Mouse (Mus musculus) C2C12 (cell line): ENCODE measurements around the gene Myh7. TPM values are rescaled to one million over a fixed set of nuclear protein-coding genes. Genes with fewer than 3 reads are reported as not detected.

Experiments
- H3K27me3 ChIP-seq: one replicate; pipeline ENCODE4 v1.6.1; 2011; ENCODE audit not compliant: control insufficient read depth, insufficient read depth, insufficient read length
- H3K36me3 ChIP-seq: one replicate; pipeline ENCODE4 v1.6.1; 2011; ENCODE audit not compliant: control insufficient read depth, insufficient read depth
- H3K4me3 ChIP-seq: one replicate; pipeline ENCODE4 v1.5.1; 2011; ENCODE audit warnings: mild to moderate bottlenecking, control low read depth; ENCODE audit not compliant: poor library complexity, insufficient read depth, severe bottlenecking
- H3K79me2 ChIP-seq: one replicate; pipeline ENCODE4 v1.6.1; 2011; ENCODE audit not compliant: control insufficient read depth, insufficient read depth
- H3K79me3 ChIP-seq: one replicate; pipeline ENCODE4 v1.6.1; 2011; ENCODE audit warnings: low read depth, control low read depth
- H3ac ChIP-seq: one replicate; pipeline ENCODE3; 2011; ENCODE audit warnings: low read depth; ENCODE audit not compliant: control insufficient read depth, insufficient read length
- CEBPB ChIP-seq: IDR thresholded peaks from one replicate; pipeline ENCODE4 v1.6.1; 2011; ENCODE audit warnings: low read depth, mild to moderate bottlenecking, control low read depth, moderate library complexity
- CTCF ChIP-seq: IDR thresholded peaks from one replicate; pipeline ENCODE4 v1.5.1; 2011; ENCODE audit not compliant: control insufficient read depth, insufficient read depth, insufficient read length
- FOSL1 ChIP-seq: IDR thresholded peaks from one replicate; pipeline ENCODE4 v1.8.0; 2011; ENCODE audit warnings: mild to moderate bottlenecking, low read length; ENCODE audit not compliant: poor library complexity, insufficient read depth, severe bottlenecking
- MAX ChIP-seq: IDR thresholded peaks from one replicate; pipeline ENCODE4 v1.6.1; 2011; ENCODE audit warnings: mild to moderate bottlenecking, control low read depth
- MYOD1 ChIP-seq: IDR thresholded peaks from one replicate; pipeline ENCODE4 v1.6.1; 2011; ENCODE audit warnings: low read depth; ENCODE audit not compliant: control insufficient read depth, insufficient read length
- MYOG ChIP-seq: IDR thresholded peaks from one replicate; pipeline ENCODE4 v1.6.1; 2011; ENCODE audit not compliant: control insufficient read depth, insufficient read length; ENCODE audit errors: extremely low read depth
- USF1 ChIP-seq: IDR thresholded peaks from one replicate; pipeline ENCODE4 v1.6.1; 2011; ENCODE audit warnings: low read depth, mild to moderate bottlenecking, control low read depth, moderate library complexity
- polyA plus RNA-seq: library from polyadenylated mRNA; unstranded; fragments of >200 nt; fragmentation: generic; extraction: Trizol; gene quantifications from one replicate; pipeline ENCODE4 v1.2.1, GENCODE M21; 2012; ENCODE audit warnings: missing spikeins

Gene Myh7
- polyA plus RNA-seq, 1 experiment = 0.11 TPM

DNA sequence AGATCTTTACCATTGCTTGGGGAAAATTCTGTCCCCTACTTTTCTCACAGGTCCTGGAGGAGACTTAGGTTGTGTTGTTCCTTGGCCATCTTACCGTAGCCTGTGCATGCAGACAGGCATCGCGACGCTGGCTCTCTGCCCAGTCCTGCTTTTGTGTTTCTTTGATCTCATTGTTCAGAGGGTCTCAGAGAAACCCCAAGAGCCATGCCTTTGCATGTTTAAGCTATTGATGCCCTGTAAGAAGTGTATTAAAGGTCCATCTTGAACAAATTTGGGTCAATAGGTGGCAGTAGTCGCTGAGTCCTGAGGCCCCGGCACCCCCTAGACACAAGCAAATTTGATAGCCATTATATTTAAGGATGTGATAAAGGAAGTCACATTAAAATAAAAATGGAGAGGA is 33.2 kb upstream of the Myh7 start:
- Histone ChIP-seq H3K4me3 (no peak overlapping the region), H3K79me3 (no peaks in the 10 kb centered on the region), H3K79me2 (no peaks in the 10 kb centered on the region), H3K27me3 (no peaks in the 10 kb centered on the region), H3ac (no peak overlapping the region), H3K36me3 (peaks cover 18% of the 10 kb centered on the region)
- TF ChIP-seq FOSL1 (no peak), CEBPB (no peak), USF1 (no peak), MYOG (no peak), CTCF (no peak), MYOD1 (no peak), MAX (no peak)

DNA sequence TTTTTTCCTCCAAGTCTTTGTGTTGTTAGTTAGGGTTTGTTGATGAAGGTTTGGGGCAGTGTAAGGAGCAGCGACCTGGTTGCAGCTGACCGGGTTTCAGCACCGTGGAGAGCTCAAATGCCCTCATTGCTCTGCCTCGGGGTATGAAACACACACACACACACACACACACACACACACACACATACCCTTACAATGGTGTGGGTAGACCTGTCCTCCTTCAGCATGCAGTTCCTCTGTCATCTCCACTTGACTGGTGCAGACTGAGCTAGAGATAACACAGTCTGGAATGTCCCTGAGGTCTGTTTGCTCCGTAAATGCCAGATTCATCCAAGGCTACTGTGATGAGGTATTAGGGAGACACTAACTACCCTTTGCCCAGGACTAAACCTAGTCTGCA is 32.8 kb upstream of the Myh7 start:
- Histone ChIP-seq H3K79me3 (no peaks in the 10 kb centered on the region), H3K27me3 (no peaks in the 10 kb centered on the region), H3ac (no peak overlapping the region), H3K36me3 (peaks cover 18% of the 10 kb centered on the region), H3K79me2 (no peaks in the 10 kb centered on the region), H3K4me3 (no peak overlapping the region)
- TF ChIP-seq MYOD1 (no peak), USF1 (no peak), MAX (no peak), MYOG (no peak), FOSL1 (no peak), CTCF (no peak), CEBPB (no peak)

DNA sequence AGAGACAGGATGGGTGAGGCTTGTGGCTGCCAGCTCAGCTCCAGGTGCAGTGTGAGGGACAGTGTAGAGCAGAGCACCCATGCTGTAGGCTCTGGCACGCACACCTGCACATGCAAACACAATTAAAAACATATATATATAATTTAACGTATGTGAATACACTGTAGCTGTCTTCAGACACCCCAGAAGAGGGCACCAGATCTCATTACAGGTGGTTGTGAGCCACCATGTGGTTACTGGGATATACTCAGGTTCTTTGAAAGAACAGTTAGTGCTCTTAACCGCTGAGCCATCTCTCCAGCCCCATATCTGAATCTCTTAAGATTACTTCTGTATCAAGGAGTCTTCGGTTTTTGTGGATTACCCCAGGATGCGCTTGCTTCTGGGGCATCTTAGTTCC is 31.1 kb upstream of the Myh7 start:
- no peak for TF ChIP-seq MYOG
- no peak for TF ChIP-seq CEBPB
- no peak for TF ChIP-seq USF1
- no peak for TF ChIP-seq FOSL1
- no peak for TF ChIP-seq MYOD1
- no peak for TF ChIP-seq CTCF
- no peak for TF ChIP-seq MAX
- Histone ChIP-seq H3K36me3 (peaks cover 27% of the 10 kb centered on the region), H3K79me3 (no peaks in the 10 kb centered on the region), H3K79me2 (no peaks in the 10 kb centered on the region), H3K4me3 (no peak overlapping the region), H3ac (no peak overlapping the region), H3K27me3 (no peaks in the 10 kb centered on the region)

DNA sequence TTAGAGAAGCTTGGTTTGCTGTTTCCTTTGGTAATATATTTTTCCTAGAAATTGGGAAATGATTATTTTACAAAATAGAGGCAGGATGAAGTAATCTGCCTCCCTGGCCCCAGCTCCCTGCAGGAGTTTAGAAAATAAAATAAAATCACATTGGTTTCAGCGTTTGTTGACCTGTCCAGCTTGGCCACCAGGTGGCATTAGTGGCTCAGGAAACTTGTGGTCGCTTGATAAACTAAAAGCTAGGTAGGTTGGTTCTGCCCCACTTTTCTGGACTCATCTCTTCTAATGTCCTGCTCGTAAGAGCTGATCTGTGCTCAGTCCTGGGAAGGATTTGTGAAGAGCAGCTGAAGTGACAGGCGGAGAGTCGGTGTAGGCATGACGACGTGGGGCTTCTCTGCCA is 29.8 kb upstream of the Myh7 start:
- Histone ChIP-seq H3K79me3 (peaks cover 4% of the 10 kb centered on the region), H3K27me3 (no peaks in the 10 kb centered on the region), H3K4me3 (no peak overlapping the region), H3K79me2 (no peaks in the 10 kb centered on the region), H3ac (no peak overlapping the region), H3K36me3 (peaks cover 39% of the 10 kb centered on the region)
- TF ChIP-seq CEBPB (no peak), USF1 (no peak), MYOG (no peak), MAX (no peak), MYOD1 (no peak), FOSL1 (no peak)

DNA sequence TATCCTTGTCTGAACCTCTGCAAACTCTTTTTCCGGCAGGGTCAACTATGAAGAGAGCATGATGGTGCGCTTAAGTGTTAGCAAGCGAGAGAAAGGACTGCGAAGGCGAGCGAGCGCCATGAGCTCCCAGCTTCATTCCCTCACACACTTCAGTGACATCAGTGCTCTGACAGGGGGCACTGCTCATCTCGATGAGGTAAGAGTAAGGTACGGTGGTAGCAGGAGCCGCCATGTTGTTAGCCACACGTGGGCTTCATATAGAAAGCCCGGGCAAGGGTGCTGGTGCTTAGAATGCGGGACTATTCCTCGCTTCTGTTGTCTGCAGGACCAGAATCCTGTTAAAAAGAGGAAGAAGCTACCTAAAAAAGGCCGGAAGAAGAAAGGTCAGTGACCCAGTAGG is 28.6 kb upstream of the Myh7 start:
- H3K79me3 ChIP-seq = peaks cover 4% of the 10 kb centered on the region
- H3ac ChIP-seq = no peak overlapping the region
- TF ChIP-seq CTCF = no peak
- TF ChIP-seq MAX = no peak
- no peak for TF ChIP-seq MYOG
- no peak for TF ChIP-seq FOSL1
- no peak for TF ChIP-seq USF1
- no peak for TF ChIP-seq MYOD1
- TF ChIP-seq CEBPB = no peak
- H3K79me2 ChIP-seq = no peaks in the 10 kb centered on the region
- peaks cover 41% of the 10 kb centered on the region for H3K36me3 ChIP-seq
- H3K27me3 ChIP-seq = no peaks in the 10 kb centered on the region
- H3K4me3 ChIP-seq = no peak overlapping the region

DNA sequence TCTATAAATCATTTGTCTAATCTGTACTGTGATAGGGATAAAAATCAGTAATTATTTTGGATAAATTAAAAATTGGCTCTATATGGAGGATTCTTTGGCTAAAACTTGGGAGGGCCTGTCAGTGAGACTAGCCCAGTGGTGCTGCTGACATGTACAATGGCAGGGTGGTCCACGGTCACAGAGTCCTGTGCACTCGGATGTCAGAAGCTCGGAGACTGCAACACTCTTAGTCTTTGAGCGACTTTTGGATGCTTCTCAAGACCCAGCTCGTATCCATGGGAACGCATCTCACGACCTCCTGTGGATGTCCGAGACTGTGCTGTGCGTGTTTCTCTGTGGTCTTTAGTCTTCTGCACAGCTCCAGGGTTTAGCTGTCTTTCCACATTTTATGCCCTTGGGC is 26.0 kb upstream of the Myh7 start:
- Histone ChIP-seq H3K79me3 (peaks cover 11% of the 10 kb centered on the region), H3ac (no peak overlapping the region), H3K36me3 (peaks cover 37% of the 10 kb centered on the region), H3K27me3 (no peaks in the 10 kb centered on the region), H3K79me2 (peaks cover 18% of the 10 kb centered on the region), H3K4me3 (no peak overlapping the region)
- TF ChIP-seq CEBPB (no peak), MYOD1 (no peak), USF1 (no peak), MYOG (no peak), CTCF (no peak), MAX (no peak)
